Mouse (Mus musculus): ENCODE data around the gene Glis2.

GRCm38 (mm10) chr16:4641119-4641838, 46.8 kb downstream of the Glis2 start:
- TF ChIP-seq GATA1 (IDR thresholded peaks at IDR 0.05; ENCODE audit: low read length) (no peak), TAL1 (IDR thresholded peaks at IDR 0.05; ENCODE audit: low read length) (no peak)
